Mouse (Mus musculus) NIH3T3 (cell line): ENCODE measurements around the gene Trim28.

ENCODE experiments used
- DNase-seq: peaks from one replicate; pipeline ENCODE4 v3.0.0-alpha.2; 2012; ENCODE audit warnings: low read depth

The Trim28 gene

GRCm38 (mm10) chr7:13001584-13001983 lies 2.7 kb downstream of the Trim28 start:
- DNase-seq: no peak

DNA sequence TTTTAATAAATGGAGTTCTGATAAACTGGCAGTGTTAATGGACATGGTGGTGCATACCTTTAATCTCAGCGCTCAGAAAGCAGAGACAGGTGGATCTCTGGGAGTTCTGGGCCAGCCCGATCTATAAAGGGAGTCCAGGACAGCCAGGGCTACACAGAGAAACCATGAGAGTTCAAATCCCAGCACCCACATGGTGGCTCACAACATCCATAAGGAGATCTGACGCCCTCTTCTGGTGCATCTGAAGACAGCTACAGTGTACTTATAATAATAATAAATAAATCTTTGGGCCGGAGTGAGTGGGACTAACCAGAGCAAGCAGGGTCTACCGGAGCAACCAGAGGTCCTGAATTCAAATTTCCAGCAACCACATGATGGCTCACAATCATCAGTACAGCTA lies 4.5 kb downstream of the Trim28 start:
- no peak for DNase-seq

DNA sequence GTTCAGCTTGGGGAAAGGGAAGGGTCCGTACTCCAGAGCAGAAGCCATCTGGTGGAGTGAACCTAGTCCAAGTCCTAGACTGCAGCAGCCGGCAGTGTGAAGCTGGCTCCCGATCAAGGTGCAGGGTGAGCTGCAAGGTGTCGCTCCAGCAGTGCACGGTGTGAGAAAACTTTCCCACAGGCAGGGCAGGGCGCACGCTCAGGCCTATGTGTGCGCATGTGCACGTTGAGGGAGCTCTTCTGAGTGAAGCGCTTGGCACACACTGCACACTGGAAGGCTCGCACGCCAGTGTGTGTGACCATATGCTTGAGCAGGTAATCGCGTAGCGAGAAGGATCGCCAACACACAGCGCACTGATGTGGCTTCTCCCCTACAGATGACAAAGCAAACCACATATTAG lies 7.1 kb downstream of the Trim28 start:
- DNase-seq: no peak

DNA sequence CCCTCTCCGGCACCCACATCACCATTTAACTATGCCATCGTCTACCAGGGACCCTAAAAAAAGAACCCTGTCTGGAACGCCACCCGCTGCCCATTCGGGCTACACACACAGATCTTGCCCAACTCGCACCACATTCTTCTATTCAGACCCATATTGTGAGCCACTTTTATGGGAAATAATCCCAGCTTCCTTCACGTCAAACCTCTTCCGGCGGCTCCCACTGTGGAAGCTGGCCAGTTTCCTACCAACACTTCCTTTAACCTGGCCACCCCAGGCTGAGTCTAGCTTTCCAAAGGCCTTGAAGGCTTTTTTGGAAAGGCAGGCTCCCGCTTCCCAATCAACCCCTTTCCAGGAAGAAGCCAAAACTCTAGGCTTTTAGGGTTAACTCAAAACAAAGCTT lies 7.6 kb downstream of the Trim28 start:
- DNase-seq: no peak

DNA sequence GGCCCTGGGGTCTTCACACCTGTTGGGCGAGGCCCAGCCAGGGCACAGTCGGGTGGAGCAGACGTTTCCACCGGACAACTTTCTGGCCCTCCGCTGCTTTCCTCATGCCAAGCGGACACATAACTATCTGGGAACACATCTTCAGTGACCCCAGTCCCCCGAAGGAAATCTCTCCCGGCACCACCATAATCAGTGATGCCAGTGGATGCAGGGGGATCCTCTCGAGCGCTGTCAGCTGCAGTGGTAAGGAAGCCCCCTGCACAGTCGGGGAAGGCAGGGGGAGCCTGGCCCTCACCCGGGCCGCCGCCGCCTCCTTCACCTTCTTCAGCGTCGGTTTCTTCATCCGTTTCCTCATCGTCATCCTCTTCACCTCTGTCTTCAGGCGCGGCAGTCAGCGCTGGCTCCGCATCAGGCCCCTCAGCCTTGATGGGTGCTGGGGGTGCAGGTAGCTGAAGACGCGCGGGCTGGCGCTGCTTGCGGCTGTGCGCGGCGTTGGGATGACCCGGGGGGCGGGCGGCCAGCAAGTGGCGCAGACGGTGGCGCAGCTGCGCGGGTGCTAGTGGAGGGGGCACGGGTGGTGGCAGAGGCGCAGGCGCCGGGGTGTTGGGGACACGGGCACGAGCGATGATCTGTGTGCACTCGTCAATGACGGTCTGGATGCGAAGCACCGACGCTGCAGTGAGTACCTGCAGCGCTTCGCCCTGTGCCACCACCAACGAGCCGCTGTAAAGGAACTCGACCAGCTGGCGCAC lies 8.6 kb downstream of the Trim28 start:
- no peak for DNase-seq

DNA sequence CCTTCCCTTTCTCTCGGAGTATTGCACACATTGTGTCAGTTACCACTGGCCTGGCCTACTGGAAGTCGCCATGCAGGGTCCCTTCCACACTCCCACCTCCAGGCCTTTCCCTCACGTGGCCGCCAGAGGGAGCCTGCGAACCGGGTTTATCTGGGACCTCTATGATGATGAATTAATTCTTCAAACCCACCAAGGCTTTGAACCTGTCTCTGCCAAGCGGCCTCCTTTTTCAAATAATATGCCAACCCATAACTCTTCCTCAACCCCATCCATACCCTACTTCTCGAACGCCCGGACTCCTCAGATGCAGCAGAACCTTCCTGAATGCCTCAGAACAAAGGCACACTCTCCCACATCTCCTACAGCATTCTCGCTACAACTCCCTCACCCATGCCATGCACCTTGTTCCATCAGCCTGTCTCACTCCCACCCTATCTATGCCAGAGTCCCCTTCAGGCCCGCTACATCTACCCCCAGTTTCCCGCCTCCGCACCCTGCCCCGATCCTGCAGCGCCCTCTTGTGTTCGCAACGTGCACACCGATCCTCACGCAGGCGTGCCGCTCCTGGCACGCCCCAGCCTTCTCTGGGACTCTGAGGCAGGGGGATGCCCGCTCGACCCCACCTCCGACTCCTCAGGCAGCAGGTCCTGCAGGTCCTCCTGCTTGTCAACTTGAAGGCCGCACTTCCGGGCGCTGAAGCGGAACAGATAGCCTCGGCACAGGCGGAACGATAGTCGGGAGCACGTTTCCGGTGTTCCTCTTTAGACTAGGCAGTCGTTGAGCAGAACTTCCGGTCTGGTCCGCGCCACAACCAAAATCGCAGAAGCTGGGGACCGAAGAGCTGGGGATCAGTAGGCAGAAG lies 10.5 kb downstream of the Trim28 start:
- DNase-seq: peak; percentile 96

- DNase-seq: peak; percentile 20
Observed at GRCm38 (mm10) chr7:13010005-13010908, 11.3 kb downstream of the Trim28 start, which contains the start of gene Zbtb45. TSS of gene Zbtb45 (minus strand) at chr7:13010034.

DNA sequence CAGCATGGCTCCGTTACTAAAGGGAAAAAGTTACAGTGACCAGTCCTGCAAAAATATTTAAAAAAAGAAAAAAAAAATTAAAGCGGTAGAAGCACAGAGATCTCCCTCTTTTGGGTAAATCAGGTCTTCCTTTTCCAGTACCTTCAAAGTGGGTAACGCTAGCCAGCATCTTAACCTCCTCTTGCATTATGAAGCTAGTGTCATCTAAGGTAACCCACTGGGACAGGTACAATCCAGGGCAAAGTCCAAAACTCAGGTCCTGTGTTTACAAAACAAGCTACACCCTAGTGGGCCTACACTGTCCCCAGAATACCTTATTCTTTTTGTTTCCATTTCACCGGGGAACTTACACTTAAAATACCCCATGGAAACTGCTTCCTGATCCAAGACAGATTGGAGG lies 14.8 kb downstream of the Trim28 start:
- DNase-seq: no peak

- no peak for DNase-seq
Observed at GRCm38 (mm10) chr7:13014275-13014839, 15.4 kb downstream of the Trim28 start.

- no peak for DNase-seq
Observed at GRCm38 (mm10) chr7:13015217-13015616, 16.3 kb downstream of the Trim28 start.

GRCm38 (mm10) chr7:13022773-13023535 lies 24.0 kb downstream of the Trim28 start:
- DNase-seq: peak; percentile 66

DNA sequence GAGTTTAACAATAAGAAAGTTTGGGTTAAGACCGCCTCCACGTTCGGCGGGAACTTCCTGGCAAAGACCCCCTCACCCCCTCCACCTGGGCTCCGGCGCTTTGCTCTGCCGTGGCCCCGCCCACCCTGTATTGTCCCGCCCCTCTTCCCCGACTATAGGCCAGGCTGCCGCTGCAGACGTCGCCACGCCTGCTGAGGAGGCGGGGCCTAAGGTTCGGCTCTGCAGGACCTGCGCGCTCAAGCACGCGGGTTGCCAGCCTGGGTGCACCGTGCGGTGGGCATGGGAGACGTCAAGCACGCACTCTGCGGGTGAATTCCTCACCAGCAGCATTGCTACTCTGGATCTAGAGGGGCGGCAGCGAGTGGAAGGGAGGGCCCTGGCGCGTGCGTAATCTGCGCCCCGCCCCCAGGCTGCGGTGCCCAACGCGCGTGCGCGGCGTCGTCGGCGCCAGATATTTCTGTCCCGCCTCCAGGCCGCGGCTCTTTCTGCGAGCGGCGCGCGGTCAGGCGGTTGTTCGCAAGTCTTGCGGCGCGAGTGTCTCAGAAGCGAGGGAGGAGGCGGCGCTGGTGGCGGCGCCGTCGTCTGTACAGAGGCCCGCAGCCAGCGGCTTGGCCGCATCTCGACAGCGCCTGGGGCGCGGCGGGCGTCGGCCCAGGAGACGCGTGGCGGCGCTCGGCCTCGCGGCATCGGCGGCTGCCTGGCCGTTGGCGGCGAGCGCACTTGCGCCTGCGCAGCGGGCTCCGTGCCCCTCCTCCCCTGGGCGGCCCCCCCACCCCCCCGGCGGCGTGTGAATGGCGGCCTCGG lies 25.2 kb downstream of the Trim28 start:
- DNase-seq: peak; percentile 95

- peak; percentile 88 for DNase-seq
Observed at GRCm38 (mm10) chr7:13024805-13025204, 25.9 kb downstream of the Trim28 start.

- DNase-seq: no peak
Observed at GRCm38 (mm10) chr7:13025511-13026112, 26.7 kb downstream of the Trim28 start.

GRCm38 (mm10) chr7:13028986-13029385 lies 30.1 kb downstream of the Trim28 start:
- no peak for DNase-seq

DNA sequence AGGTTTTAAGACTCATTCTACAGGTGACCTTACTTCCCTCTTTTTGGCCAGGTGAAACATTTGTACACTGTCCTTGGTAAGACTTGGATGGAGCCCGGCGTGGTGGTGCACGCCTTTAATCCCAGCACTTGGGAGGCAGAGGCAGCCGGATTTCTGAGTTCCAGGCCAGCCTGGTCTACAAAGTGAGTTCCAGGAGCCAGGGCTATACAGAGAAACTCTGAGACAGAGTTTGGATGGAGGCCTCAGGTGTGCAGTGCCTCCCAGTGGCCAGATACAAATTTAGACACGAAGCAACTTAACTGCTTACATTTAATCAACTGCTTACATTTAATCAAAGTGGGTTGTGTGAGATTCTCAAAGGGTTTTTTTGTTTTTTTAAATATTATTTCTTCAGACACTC lies 32.2 kb downstream of the Trim28 start:
- peak; percentile 70 for DNase-seq

DNA sequence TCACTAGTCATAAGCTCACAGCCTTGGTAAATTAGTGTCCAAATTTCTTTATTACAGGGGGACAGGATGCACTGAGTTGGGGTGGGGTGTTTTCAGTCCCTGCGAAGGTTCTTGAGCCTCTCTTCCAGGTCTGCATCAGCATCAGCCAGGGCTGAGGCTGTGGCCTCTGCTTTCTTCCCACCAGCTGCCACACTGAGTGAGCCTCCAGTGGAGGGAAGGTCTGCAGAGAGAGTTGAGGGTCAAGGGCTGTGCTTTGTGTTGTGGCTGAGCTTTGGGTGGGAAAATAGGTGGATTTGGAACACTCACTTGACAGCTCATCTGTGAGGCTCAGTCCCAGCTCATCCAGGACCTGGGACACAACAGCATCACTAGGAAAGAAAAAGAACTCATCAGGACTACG lies 33.1 kb downstream of the Trim28 start:
- DNase-seq: no peak

- DNase-seq: no peak
Observed at GRCm38 (mm10) chr7:13032541-13032940, 33.6 kb downstream of the Trim28 start.

GRCm38 (mm10) chr7:13033451-13034147 lies 34.7 kb downstream of the Trim28 start:
- no peak for DNase-seq
